Mouse (Mus musculus) embryonic fibroblast, embryonic 13.5 days (primary cell): Measurements from ENCODE around the gene Lama4. TPM values are rescaled to one million over a fixed set of nuclear protein-coding genes. Genes with fewer than 3 reads are reported as not detected.

Experiments used
- H3K27ac ChIP-seq: 2 replicates; pipeline ENCODE4 v1.5.1; 2012; ENCODE audit warnings: low read length, control low read depth, inconsistent platforms; ENCODE audit not compliant: insufficient read depth
- H3K4me1 ChIP-seq: 2 replicates; pipeline ENCODE4 v1.6.1; 2011; ENCODE audit warnings: low read length; ENCODE audit not compliant: control insufficient read depth, insufficient read depth
- H3K4me3 ChIP-seq: 2 replicates; pipeline ENCODE4 v1.5.1; 2011; ENCODE audit warnings: mild to moderate bottlenecking, control low read depth, low read length; ENCODE audit not compliant: insufficient read depth
- CTCF ChIP-seq: IDR thresholded peaks from 2 replicates; pipeline ENCODE4 v1.5.1; 2011; ENCODE audit warnings: mild to moderate bottlenecking, control low read depth, low read length, moderate library complexity, borderline replicate concordance; ENCODE audit not compliant: insufficient read depth
- POLR2A ChIP-seq: IDR thresholded peaks from 2 replicates; pipeline ENCODE4 v1.6.1; 2011; ENCODE audit warnings: low read depth, mild to moderate bottlenecking, control low read depth, low read length, moderate library complexity
- polyA plus RNA-seq: library from polyadenylated mRNA; stranded (reverse); fragments of >200 nt; gene quantifications from 2 replicates; pipeline ENCODE4 v1.2.4, GENCODE M21; 2011; ENCODE audit warnings: low read depth; ENCODE audit not compliant: missing spikeins, insufficient read length

Gene Lama4
- polyA plus RNA-seq, 1 experiment: 177 TPM

DNA sequence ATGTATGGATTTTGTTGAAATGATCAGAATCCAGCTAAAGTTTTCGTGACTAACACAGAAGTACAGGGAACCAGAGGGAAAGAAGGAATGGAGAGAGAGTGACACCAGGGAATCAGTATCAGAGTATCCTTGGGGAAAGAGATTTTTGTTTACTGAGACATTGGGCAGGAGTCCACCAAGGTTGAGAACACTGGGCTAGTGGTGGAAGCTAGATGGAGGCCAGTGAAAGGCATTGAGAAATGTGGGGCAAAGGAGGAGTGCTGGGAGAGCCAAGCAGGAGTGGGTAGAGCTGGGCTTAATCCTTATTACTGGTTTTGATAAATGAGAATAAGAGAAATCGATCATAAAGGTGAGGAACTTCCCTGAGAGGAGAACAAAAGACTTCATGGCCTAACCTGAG lies 4.2 kb downstream of the Lama4 start:
- Histone ChIP-seq H3K27ac (peak overlapping the region; percentile 78), H3K4me1 (peaks cover 3% of the 10 kb centered on the region; the same call in 1 of the 2 replicates), H3K4me3 (no peak overlapping the region)
- TF ChIP-seq POLR2A: no peak
- no peak for TF ChIP-seq CTCF

DNA sequence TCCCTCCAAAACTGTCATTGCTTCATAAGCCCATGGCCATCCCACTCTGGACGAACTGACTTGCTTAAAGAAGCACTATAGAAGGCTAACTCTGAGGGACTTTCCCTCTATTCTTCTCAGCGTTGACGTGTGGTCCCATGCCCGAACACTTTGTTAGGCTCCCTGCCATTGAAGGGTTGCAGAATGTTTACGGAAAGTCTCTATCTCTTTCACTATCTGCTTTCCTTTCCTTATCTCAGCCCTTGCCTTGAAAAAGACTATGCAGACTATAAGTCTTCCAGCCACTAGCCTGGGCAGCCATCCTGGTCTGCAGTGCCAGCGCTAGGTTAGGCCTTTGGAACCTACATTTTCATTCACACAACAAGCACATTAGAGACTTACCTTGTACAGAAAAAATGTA lies 4.7 kb downstream of the Lama4 start:
- peak overlapping the region; percentile 78; the same call in 1 of the 2 replicates for H3K27ac ChIP-seq
- H3K4me1 ChIP-seq: peaks cover 3% of the 10 kb centered on the region; the same call in 1 of the 2 replicates
- no peak for TF ChIP-seq CTCF
- TF ChIP-seq POLR2A: no peak
- H3K4me3 ChIP-seq: no peak overlapping the region

DNA sequence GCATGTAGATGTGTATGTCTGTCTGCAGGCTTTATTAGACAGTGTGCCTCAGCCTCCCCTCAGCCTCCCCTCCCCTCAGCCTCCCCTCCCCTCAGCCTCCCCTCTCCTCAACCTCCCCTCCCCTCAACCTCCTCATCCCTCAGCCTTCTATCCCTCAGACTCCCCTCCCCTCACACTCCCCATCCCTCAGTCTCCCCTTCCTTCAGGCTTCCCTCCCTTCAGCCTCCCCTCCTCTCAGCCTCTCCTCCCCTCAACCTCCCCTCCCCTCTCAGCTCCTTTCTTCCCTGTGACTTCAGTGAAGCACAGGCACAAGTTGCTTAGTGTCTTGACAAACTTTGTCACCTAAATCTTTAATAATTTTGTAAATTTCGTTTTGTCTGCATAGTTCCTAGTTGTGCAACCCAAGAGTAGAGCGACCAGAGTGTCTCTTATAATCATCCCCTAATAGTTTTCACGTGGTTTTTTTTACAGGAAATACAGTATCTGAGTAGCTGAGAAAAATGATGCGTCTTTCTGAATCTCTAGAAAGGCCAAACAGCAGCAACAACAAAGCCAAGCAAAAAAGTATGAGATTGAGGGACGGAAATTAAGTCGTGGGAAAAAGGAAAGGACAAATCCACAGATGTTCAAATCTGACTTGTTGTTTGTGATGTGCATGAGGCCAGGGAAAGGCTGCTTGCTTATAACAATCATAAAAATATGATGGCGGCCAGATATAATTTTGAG lies 7.1 kb downstream of the Lama4 start:
- peaks cover 3% of the 10 kb centered on the region; the same call in 1 of the 2 replicates for H3K4me1 ChIP-seq
- peak overlapping the region; percentile 100 for H3K27ac ChIP-seq
- TF ChIP-seq POLR2A (no peak), CTCF (no peak)
- no peak overlapping the region for H3K4me3 ChIP-seq

DNA sequence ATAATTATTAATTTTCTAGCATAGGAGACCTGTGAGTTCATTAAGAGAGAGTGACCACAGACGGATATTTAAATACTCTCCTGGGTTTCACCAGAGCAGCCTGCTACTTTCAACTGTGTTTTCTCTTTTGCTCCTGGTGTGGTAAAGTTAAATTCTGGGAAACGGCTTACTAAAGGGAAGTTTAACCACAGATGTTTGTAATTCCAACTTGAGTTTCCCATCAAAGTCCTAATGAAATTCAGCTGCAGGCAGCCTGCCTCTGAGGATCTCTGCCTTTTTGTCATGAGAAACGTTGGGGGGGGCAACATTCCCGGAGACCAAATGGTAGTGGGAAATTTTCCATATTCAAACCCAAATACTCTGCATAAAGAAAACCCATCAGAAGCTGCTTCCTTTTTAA lies 7.7 kb downstream of the Lama4 start:
- Histone ChIP-seq H3K27ac (peak overlapping the region; percentile 100), H3K4me1 (peaks cover 8% of the 10 kb centered on the region; the same call in 1 of the 2 replicates), H3K4me3 (no peak overlapping the region)
- TF ChIP-seq POLR2A (no peak), CTCF (no peak)

DNA sequence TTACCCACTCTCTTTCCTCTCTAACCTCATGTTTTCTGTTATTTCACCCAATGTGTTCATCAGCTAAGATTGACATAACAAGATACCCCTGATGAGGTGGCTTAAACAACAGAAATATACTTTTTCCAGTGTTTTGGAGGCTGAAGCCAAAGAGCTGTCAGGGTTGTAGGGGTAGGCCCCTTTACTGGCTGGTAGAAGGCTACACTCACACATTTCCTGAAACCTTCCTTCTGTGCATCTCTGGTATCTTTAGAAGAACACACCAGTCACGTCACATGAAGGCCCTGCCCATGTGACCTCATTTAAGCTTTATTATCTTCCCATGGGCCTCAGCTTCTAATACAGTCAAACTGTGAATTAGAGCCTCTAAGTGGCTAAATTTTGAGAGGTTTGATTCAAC lies 12.9 kb downstream of the Lama4 start:
- no peak for TF ChIP-seq CTCF
- TF ChIP-seq POLR2A: no peak
- Histone ChIP-seq H3K4me1 (peaks cover 15% of the 10 kb centered on the region), H3K27ac (peak overlapping the region; percentile 1; the same call in 1 of the 2 replicates), H3K4me3 (no peak overlapping the region)

DNA sequence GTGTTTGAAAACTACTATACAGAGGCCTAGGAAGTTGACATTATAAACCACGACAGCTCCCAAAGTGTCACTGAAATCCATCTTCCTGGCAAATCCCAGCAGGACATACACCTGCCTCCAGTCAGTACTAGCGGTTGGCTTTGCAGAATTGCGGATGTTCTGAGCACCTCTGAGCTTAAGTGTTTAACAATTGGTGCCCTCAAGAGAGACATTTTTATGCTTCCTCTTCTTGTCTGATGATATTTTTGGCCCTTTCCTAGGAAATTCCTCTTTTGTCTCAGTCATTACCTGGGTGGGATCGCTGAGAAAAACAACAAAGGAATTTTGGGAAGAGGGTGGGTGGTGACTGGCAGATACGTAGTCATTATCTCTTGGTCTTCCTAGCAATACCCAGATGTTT lies 14.4 kb downstream of the Lama4 start:
- peak overlapping the region; percentile 20; the same call in 1 of the 2 replicates for H3K27ac ChIP-seq
- H3K4me1 ChIP-seq: peaks cover 20% of the 10 kb centered on the region
- no peak overlapping the region for H3K4me3 ChIP-seq
- TF ChIP-seq CTCF (no peak), POLR2A (no peak)

DNA sequence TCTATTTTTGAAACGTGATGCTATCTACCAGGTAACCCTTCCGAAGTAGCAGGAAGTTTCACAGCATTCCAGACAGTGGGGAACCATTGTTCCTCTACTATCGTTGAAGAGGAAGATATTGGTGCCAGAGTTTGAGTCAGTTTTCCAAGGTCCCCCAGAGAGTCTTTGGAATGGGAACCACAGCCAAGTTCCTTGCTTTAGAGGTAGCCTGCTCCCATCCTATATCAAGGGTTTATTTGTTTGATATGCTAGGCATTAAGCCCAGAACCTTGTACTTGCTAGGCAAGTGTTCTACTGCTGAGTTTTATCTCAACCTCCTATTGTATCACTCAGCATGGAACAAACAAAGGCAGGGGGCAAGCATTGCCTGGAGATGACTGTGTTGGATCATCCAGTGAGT lies 15.7 kb downstream of the Lama4 start:
- Histone ChIP-seq H3K4me3 (no peak overlapping the region), H3K27ac (no peak overlapping the region), H3K4me1 (peaks cover 20% of the 10 kb centered on the region)
- TF ChIP-seq CTCF (no peak), POLR2A (no peak)

DNA sequence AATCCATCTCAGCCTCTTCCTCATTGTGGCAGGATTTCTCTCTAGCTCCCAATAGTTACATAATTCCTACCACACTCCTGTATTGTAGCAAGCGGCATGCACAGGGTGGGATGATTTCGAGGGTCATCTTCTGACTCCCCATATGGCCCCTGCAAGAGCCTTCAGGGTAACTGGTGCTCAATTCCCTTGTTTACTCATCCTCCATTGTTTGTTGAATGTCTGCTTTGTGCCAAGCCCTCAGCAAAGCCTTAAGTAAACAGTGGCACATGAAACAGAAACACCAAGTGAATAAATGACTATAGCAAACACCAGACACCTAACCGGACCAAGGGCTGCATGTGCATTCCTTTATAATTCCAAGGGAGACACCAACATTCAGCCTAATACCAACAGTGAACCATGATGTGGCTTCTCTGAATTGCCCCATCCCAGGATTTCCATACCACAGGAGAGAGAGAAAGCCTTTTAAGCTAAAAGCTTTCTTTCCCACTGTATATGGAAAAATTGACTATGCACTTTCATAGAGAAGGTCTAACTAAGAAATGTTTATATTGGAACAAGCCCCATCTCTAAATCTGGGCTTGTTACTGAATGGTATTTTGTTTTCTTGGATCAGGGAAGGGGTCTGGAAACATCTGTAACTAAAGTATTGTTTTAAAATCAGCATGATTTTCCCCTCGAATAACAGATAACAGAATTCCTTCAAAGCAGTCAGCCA lies 19.2 kb downstream of the Lama4 start:
- Histone ChIP-seq H3K4me1 (peaks cover 8% of the 10 kb centered on the region), H3K27ac (peak overlapping the region; percentile 86)
- TF ChIP-seq CTCF (no peak), POLR2A (no peak)

DNA sequence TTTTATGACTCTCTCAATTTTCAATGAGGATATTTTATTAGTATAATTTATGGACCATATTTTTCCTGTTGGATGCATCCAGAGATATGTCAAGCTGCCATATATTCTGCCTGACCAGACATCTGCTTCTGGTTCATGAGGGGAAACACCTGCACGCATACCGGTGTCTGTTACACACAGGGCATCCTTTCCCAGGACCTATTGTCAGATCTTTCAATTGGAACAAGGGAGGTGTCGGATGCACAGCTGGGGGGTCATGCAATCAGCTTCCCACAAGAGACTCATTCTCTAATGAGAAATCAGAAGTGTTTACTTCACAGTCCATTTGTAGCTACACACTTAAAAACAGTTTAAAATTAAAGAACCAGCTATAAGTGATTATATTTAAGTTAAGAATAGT lies 20.7 kb downstream of the Lama4 start:
- H3K4me1 ChIP-seq: peaks cover 5% of the 10 kb centered on the region
- no peak overlapping the region for H3K27ac ChIP-seq
- H3K4me3 ChIP-seq: no peak overlapping the region
- TF ChIP-seq CTCF (no peak), POLR2A (no peak)

More for the DNA sequence above, 19.2 kb downstream of the Lama4 start:
- no peak overlapping the region for H3K4me3 ChIP-seq

DNA sequence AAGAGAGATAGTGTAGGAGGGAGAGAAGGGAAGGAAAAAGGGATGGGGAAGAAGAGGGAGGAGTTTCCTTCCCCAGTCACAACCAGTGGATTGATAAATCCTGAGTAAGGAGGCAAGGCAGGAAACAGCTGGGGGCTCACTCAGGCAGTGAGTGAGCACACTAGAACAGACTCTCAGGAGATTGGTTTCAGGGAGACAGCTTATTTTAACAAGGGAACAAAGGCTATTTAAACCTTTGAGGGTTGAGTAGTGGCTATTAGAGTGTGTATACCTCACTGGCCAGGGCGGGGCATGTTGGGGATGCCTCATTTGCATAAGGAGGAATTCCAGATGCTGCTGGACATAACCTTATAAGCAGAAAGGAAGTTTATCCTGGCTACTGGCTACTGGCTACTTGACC lies 27.5 kb downstream of the Lama4 start:
- Histone ChIP-seq H3K27ac (peak overlapping the region; percentile 99), H3K4me1 (peaks cover 11% of the 10 kb centered on the region), H3K4me3 (no peak overlapping the region)
- TF ChIP-seq CTCF (no peak), POLR2A (no peak)
